Mouse (Mus musculus) midbrain, postnatal 0 days (tissue): ENCODE measurements at regions not wholly inside any gene's neighbourhood (a gene's known extent, or its start where the extent isn't known, plus 50 kb on each side); places are given as distances from the start of the nearest gene placed in this dataset.

Experiments
- ATAC-seq: fragments of 200-750 bp; cut with Nextera tagmentation; 2 replicates; pipeline ENCODE4 v1.8.0; 2017; ENCODE audit warnings: moderate number of reproducible peaks, mild to moderate bottlenecking, moderate TSS enrichment, moderate library complexity; ENCODE audit not compliant: low FRiP score
- DNase-seq: peaks from one replicate; pipeline ENCODE4 v3.0.0-alpha.2; 2015; ENCODE audit warnings: low spot score
- H3K27ac ChIP-seq: fragments of 300-500 bp; sonication (generic); 2 replicates; pipeline ENCODE4 v1.5.1; 2014; ENCODE audit warnings: low read depth, mild to moderate bottlenecking, low read length, mixed read lengths
- H3K27me3 ChIP-seq: fragments of 300-500 bp; sonication (generic); 2 replicates; pipeline ENCODE4 v1.6.1; 2014; ENCODE audit warnings: low read length, control low read depth, mixed read lengths; ENCODE audit not compliant: insufficient read depth
- H3K36me3 ChIP-seq: fragments of 300-500 bp; sonication (generic); 2 replicates; pipeline ENCODE4 v1.6.1; 2014; ENCODE audit warnings: low read length, control low read depth, mixed read lengths; ENCODE audit not compliant: insufficient read depth
- H3K4me1 ChIP-seq: fragments of 300-500 bp; sonication (generic); 2 replicates; pipeline ENCODE4 v1.6.1; 2014; ENCODE audit warnings: mild to moderate bottlenecking, control low read depth, antibody characterized with exemption, low read length, mixed read lengths; ENCODE audit not compliant: insufficient read depth
- H3K4me2 ChIP-seq: fragments of 300-500 bp; sonication (generic); 2 replicates; pipeline ENCODE4 v1.6.1; 2014; ENCODE audit warnings: low read depth, mild to moderate bottlenecking, low read length, mixed read lengths; ENCODE audit not compliant: poor library complexity, severe bottlenecking
- H3K4me3 ChIP-seq: fragments of 300-500 bp; sonication (generic); 2 replicates; pipeline ENCODE4 v1.5.1; 2014; ENCODE audit warnings: low read depth, mild to moderate bottlenecking, low read length, moderate library complexity
- H3K9ac ChIP-seq: fragments of 300-500 bp; sonication (generic); replicated peaks from 2 replicates; pipeline ENCODE4 v1.6.1; 2014; ENCODE audit warnings: mild to moderate bottlenecking, low read length, moderate library complexity, mixed read lengths; ENCODE audit not compliant: poor library complexity, severe bottlenecking
- H3K9me3 ChIP-seq: fragments of 300-500 bp; sonication (generic); 2 replicates; pipeline ENCODE4 v1.6.1; 2016; ENCODE audit warnings: low read length, control low read depth
- CTCF ChIP-seq: IDR thresholded peaks from 2 replicates; pipeline ENCODE4 v1.5.1; 2016; ENCODE audit warnings: antibody characterized with exemption, mild to moderate bottlenecking
- WGBS: fragments of 180-500 bp; shearing (Covaris S2); extraction: QIAGEN DNeasy Blood & Tissue Kit; methylation state at CpG from one replicate; pipeline ENCODE4 v1.1.7; 2014; 5-methylcytosine and 5-hydroxymethylcytosine counted together

GRCm38 (mm10) chr16:95820013-95820412 is 118.1 kb downstream of the Ets2 start:
- Histone ChIP-seq H3K9me3 (no peaks in the 10 kb centered on the region), H3K9ac (no peak overlapping the region), H3K4me2 (no peak overlapping the region), H3K27ac (no peak overlapping the region), H3K4me3 (no peak overlapping the region), H3K4me1 (no peaks in the 10 kb centered on the region), H3K36me3 (no peaks in the 10 kb centered on the region), H3K27me3 (no peaks in the 10 kb centered on the region)
- WGBS: 68% methylated on average over 1 of the region's 1 CpGs
- DNase-seq (no peak), ATAC-seq (no peak)
- no peak for TF ChIP-seq CTCF

- ATAC-seq (no peak), DNase-seq (no peak)
- no peaks in the 10 kb centered on the region for H3K36me3 ChIP-seq
- 96% methylated on average over 13 of the region's 13 CpGs for WGBS
- no peak overlapping the region for H3K9ac ChIP-seq
- no peak overlapping the region for H3K4me3 ChIP-seq
- no peaks in the 10 kb centered on the region for H3K9me3 ChIP-seq
- no peak overlapping the region for H3K4me2 ChIP-seq
- peaks cover 5% of the 10 kb centered on the region; the same call in 1 of the 2 replicates for H3K4me1 ChIP-seq
- no peak for TF ChIP-seq CTCF
- H3K27me3 ChIP-seq: no peaks in the 10 kb centered on the region
- H3K27ac ChIP-seq: no peak overlapping the region
These were observed 114.1 kb downstream of the Ets2 start for GRCm38 (mm10) chr16:95815966-95816365.

GRCm38 (mm10) chr16:95815206-95815731 is 113.4 kb downstream of the Ets2 start:
- no peak for DNase-seq
- H3K4me2 ChIP-seq: no peak overlapping the region
- peaks cover 9% of the 10 kb centered on the region; the same call in 1 of the 2 replicates for H3K4me1 ChIP-seq
- WGBS: 79% methylated on average over 6 of the region's 6 CpGs
- no peak overlapping the region for H3K4me3 ChIP-seq
- no peak for ATAC-seq
- no peak for TF ChIP-seq CTCF
- no peaks in the 10 kb centered on the region for H3K27me3 ChIP-seq
- H3K9ac ChIP-seq: no peak overlapping the region
- H3K36me3 ChIP-seq: no peaks in the 10 kb centered on the region
- H3K9me3 ChIP-seq: no peaks in the 10 kb centered on the region
- H3K27ac ChIP-seq: no peak overlapping the region

- Histone ChIP-seq H3K9me3 (no peaks in the 10 kb centered on the region), H3K27me3 (no peaks in the 10 kb centered on the region), H3K4me2 (no peak overlapping the region), H3K36me3 (no peaks in the 10 kb centered on the region), H3K9ac (no peak overlapping the region), H3K4me3 (no peak overlapping the region), H3K4me1 (peaks cover 9% of the 10 kb centered on the region; the same call in 1 of the 2 replicates), H3K27ac (no peak overlapping the region)
- ATAC-seq: no peak
- 76% methylated on average over 9 of the region's 9 CpGs for WGBS
- TF ChIP-seq CTCF: no peak
- peak; percentile 12 for DNase-seq
These were observed 112.7 kb downstream of the Ets2 start for GRCm38 (mm10) chr16:95814513-95815118.

- Histone ChIP-seq H3K4me1 (peaks cover 9% of the 10 kb centered on the region; the same call in 1 of the 2 replicates), H3K9me3 (no peaks in the 10 kb centered on the region), H3K27ac (no peak overlapping the region), H3K4me2 (no peak overlapping the region), H3K36me3 (no peaks in the 10 kb centered on the region), H3K9ac (no peak overlapping the region), H3K4me3 (no peak overlapping the region), H3K27me3 (no peaks in the 10 kb centered on the region)
- TF ChIP-seq CTCF: no peak
- WGBS: 66% methylated on average over 6 of the region's 6 CpGs
- ATAC-seq (no peak), DNase-seq (peak; percentile 35)
These were observed 109.2 kb downstream of the Ets2 start for GRCm38 (mm10) chr16:95811092-95811491.

- DNase-seq: no peak
- H3K36me3 ChIP-seq: no peaks in the 10 kb centered on the region
- no peak overlapping the region for H3K27ac ChIP-seq
- ATAC-seq: no peak
- no peak for TF ChIP-seq CTCF
- no peaks in the 10 kb centered on the region for H3K27me3 ChIP-seq
- H3K4me3 ChIP-seq: no peak overlapping the region
- H3K4me1 ChIP-seq: peaks cover 9% of the 10 kb centered on the region; the same call in 1 of the 2 replicates
- 94% methylated on average over 21 of the region's 21 CpGs for WGBS
- no peak overlapping the region for H3K9ac ChIP-seq
- no peaks in the 10 kb centered on the region for H3K9me3 ChIP-seq
- no peak overlapping the region for H3K4me2 ChIP-seq
These were observed 107.4 kb downstream of the Ets2 start for GRCm38 (mm10) chr16:95809127-95809876.
